Mouse (Mus musculus) heart, embryonic 11.5 days (tissue): ENCODE results near the gene Nabp1. TPM values are rescaled to one million over a fixed set of nuclear protein-coding genes. Genes with fewer than 3 reads are reported as not detected.

Experiments
- ATAC-seq: fragments of 200-750 bp; cut with Nextera tagmentation; replicated peaks from 2 replicates; pipeline ENCODE4 v1.8.0; 2017; ENCODE audit warnings: moderate library complexity; ENCODE audit not compliant: insufficient number of reproducible peaks, low FRiP score, low TSS enrichment
- H3K27ac ChIP-seq: fragments of 300-500 bp; sonication (generic); 2 replicates; pipeline ENCODE4 v1.5.1; 2014; ENCODE audit warnings: mild to moderate bottlenecking, low read depth, low read length
- H3K27me3 ChIP-seq: fragments of 300-500 bp; sonication (generic); 2 replicates; pipeline ENCODE4 v1.6.1; 2014; ENCODE audit warnings: mild to moderate bottlenecking, low read length, mixed read lengths; ENCODE audit not compliant: control insufficient read depth, insufficient read depth
- H3K36me3 ChIP-seq: fragments of 300-500 bp; sonication (generic); 2 replicates; pipeline ENCODE4 v1.6.1; 2014; ENCODE audit warnings: mild to moderate bottlenecking, low read length, moderate library complexity, mixed read lengths; ENCODE audit not compliant: control insufficient read depth, insufficient read depth
- H3K4me1 ChIP-seq: fragments of 300-500 bp; sonication (generic); 2 replicates; pipeline ENCODE4 v1.6.1; 2014; ENCODE audit warnings: low read length; ENCODE audit not compliant: control insufficient read depth, insufficient read depth
- H3K4me2 ChIP-seq: fragments of 300-500 bp; sonication (generic); 2 replicates; pipeline ENCODE4 v1.6.1; 2014; ENCODE audit warnings: mild to moderate bottlenecking, moderate library complexity
- H3K4me3 ChIP-seq: fragments of 300-500 bp; sonication (generic); 2 replicates; pipeline ENCODE4 v1.5.1; 2014; ENCODE audit warnings: low read depth, low read length
- H3K9ac ChIP-seq: fragments of 300-500 bp; sonication (generic); 2 replicates; pipeline ENCODE4 v1.6.1; 2014; ENCODE audit warnings: mild to moderate bottlenecking, low read depth, low read length, moderate library complexity
- H3K9me3 ChIP-seq: fragments of 300-500 bp; sonication (generic); replicated peaks from 2 replicates; pipeline ENCODE4 v1.6.1; 2016; ENCODE audit warnings: low read length; ENCODE audit not compliant: control insufficient read depth
- WGBS: fragments of 180-500 bp; shearing (Covaris S2); extraction: QIAGEN DNeasy Blood & Tissue Kit; methylation state at CpG from one replicate; pipeline ENCODE4 v1.1.7; 2014; ENCODE audit not compliant: insufficient replicate concordance; 5-methylcytosine and 5-hydroxymethylcytosine counted together
- polyA plus RNA-seq: library from polyadenylated mRNA; unstranded; fragments of >200 nt; fragmentation: Nextera tagmentation; extraction: Ambion mirVana; gene quantifications from 2 replicates; pipeline ENCODE4 v1.2.1, GENCODE M21; 2014

Gene Nabp1
- polyA plus RNA-seq, 1 experiment from 2014 or later = 14.0 TPM

DNA sequence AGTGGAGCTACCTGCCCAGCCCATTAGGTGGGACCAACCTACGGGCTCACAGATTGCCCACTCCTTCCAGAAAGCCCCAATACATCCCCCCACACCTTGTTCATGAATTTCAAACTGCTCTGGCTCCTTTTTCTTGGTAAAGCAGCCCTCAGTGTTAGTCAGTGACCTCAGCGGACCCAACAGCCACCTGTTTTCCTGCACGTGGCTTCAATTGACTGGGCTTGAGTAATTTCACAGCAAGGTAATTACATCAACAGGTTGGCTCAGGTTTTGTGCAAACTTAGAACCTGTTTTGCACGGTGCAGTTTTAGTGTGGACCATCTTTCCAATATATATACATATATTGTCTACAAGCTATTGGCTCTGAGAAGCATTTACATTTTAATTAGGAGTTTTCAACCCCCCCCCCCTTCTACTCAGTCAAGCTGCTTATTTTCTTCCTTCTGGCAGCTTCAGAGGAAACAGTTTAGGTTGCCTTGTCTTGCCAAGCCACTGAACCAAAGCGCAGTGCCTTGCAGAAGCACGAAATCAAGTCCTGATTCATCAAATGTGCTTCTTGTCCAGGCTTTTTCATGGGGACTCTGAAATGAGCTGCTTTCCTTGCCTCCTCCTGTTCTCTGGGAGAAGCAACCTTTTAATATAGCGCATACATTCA lies 35.0 kb upstream of the Nabp1 start:
- Histone ChIP-seq H3K4me3 (no peak overlapping the region), H3K27me3 (no peaks in the 10 kb centered on the region), H3K9me3 (no peaks in the 10 kb centered on the region), H3K4me1 (peaks cover 16% of the 10 kb centered on the region), H3K4me2 (no peak overlapping the region), H3K36me3 (no peaks in the 10 kb centered on the region), H3K9ac (no peak overlapping the region), H3K27ac (no peak overlapping the region)
- WGBS = 79% methylated on average over 7 of the region's 7 CpGs
- no peak for ATAC-seq

DNA sequence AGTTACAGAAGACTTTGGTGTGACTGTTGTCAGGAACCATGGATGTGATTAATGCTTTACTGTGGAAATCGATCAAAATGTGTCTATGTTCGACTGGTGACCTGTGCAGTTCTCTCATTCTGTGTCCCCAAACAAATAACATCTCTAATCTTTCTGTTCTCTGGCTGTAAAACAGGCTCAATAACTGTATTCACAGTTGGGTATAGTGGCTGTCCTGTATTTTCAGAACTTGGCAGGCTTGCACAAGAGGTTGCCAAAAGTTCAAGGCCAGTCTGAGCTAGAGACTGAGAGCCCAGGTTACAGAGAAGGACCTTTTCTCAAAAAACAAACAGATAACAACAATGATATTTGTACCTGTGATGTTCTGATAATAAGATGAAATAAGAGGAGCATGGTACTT lies 34.1 kb upstream of the Nabp1 start:
- Histone ChIP-seq H3K27me3 (no peaks in the 10 kb centered on the region), H3K9me3 (no peaks in the 10 kb centered on the region), H3K9ac (no peak overlapping the region), H3K4me3 (no peak overlapping the region), H3K27ac (no peak overlapping the region), H3K36me3 (no peaks in the 10 kb centered on the region), H3K4me1 (peaks cover 16% of the 10 kb centered on the region), H3K4me2 (no peak overlapping the region)
- ATAC-seq = no peak
- WGBS = 92% methylated on average over 2 of the region's 2 CpGs

DNA sequence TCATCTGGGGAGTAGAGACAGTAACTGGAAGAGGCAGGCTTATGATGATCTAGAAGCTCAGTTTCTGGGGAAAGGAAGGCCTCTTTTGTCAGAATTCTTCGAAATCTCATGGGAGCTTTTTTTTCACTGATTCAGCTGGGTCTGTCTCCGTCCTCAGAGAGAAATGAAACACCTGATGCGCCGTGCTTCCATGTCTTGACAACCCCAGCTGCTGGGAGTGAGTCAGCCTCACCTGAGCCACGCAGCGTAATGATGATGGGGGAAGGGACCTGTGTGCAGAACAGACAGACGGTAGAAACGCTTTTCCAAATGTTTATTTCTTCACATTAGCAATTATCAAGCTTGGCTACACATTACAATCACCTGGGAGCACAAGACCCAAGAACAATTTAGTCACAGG lies 31.6 kb upstream of the Nabp1 start:
- Histone ChIP-seq H3K4me3 (no peak overlapping the region), H3K27me3 (no peaks in the 10 kb centered on the region), H3K9ac (no peak overlapping the region), H3K9me3 (no peaks in the 10 kb centered on the region), H3K4me2 (no peak overlapping the region), H3K27ac (peak overlapping the region; percentile 62; the same call in 1 of the 2 replicates), H3K4me1 (peaks cover 8% of the 10 kb centered on the region; the same call in 1 of the 2 replicates), H3K36me3 (no peaks in the 10 kb centered on the region)
- no peak for ATAC-seq
- WGBS = 64% methylated on average over 8 of the region's 8 CpGs

DNA sequence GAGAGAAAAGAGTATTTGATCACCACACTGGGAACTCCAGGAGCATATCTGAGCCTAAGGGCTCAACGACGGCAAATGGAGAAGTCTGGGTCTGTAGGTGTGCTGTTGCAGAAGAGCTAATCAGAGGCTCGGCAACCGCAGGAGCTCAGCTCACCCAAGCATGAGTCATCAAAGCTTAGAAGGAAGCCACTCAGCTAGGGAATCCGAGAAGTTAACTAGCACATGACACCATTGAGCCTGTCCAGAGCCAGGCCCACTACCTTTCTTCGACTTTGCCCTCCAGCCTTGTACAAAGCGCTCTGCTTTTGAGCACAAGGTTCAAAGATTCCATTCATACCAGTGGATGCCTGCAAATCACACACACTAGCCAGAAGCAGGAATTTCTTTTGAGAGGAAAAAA lies 30.9 kb upstream of the Nabp1 start:
- Histone ChIP-seq H3K4me3 (no peak overlapping the region), H3K9ac (no peak overlapping the region), H3K4me1 (peaks cover 6% of the 10 kb centered on the region; the same call in 1 of the 2 replicates), H3K36me3 (no peaks in the 10 kb centered on the region), H3K9me3 (no peaks in the 10 kb centered on the region), H3K27me3 (no peaks in the 10 kb centered on the region), H3K27ac (peak overlapping the region; percentile 62), H3K4me2 (peak overlapping the region; percentile 32)
- peak; percentile 85 for ATAC-seq
- WGBS = 4% methylated on average over 7 of the region's 7 CpGs

DNA sequence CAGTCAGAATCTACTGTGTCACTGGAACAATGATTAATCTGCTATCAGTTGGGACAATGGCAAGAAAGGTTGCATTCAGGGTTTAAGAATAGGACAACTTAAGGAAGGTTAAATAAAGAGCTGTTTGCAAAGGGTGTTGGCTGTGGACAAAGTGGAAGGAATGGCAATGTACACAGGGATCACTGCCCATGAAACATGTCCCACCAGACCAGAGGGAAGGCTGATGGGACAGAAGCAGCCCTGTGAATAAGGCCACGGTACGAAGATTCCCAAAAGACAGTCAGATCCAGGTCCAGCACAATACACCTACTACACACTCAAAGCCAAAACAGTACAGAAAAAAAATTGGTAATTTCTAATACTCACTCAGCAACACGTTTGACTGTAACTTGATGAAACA lies 30.3 kb upstream of the Nabp1 start:
- H3K9ac ChIP-seq = no peak overlapping the region
- peak overlapping the region; percentile 62; the same call in 1 of the 2 replicates for H3K27ac ChIP-seq

DNA sequence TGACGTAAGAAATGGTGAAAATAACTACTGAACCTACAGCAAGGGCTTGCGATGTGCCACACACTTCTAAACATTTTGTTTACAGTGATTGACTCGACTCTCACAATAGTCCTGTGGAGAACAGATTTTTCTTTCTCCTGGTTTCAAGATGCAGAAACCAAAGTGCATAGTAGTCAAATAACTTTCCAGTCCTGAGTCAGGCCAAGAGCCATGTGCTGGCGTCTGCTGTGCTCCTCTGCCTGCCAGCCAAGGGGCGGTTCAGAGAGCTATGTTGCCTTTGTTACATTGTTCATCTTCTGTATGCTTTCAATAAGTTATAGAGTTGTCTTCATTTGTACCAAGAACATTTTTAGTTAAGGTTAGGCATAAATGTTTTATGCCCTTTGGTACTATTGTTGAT lies 29.2 kb upstream of the Nabp1 start:
- Histone ChIP-seq H3K4me1 (peaks cover 6% of the 10 kb centered on the region; the same call in 1 of the 2 replicates), H3K27me3 (no peaks in the 10 kb centered on the region), H3K36me3 (no peaks in the 10 kb centered on the region), H3K9ac (no peak overlapping the region), H3K4me3 (no peak overlapping the region), H3K27ac (no peak overlapping the region), H3K9me3 (no peaks in the 10 kb centered on the region), H3K4me2 (no peak overlapping the region)
- WGBS = 72% methylated on average over 5 of the region's 5 CpGs
- ATAC-seq = no peak

More for the DNA sequence above, 30.3 kb upstream of the Nabp1 start:
- H3K27me3 ChIP-seq = no peaks in the 10 kb centered on the region
- no peak for ATAC-seq
- no peak overlapping the region for H3K4me3 ChIP-seq
- peaks cover 6% of the 10 kb centered on the region; the same call in 1 of the 2 replicates for H3K4me1 ChIP-seq
- no peak overlapping the region for H3K4me2 ChIP-seq
- WGBS = 69% methylated on average over 3 of the region's 3 CpGs
- H3K36me3 ChIP-seq = no peaks in the 10 kb centered on the region
- no peaks in the 10 kb centered on the region for H3K9me3 ChIP-seq

DNA sequence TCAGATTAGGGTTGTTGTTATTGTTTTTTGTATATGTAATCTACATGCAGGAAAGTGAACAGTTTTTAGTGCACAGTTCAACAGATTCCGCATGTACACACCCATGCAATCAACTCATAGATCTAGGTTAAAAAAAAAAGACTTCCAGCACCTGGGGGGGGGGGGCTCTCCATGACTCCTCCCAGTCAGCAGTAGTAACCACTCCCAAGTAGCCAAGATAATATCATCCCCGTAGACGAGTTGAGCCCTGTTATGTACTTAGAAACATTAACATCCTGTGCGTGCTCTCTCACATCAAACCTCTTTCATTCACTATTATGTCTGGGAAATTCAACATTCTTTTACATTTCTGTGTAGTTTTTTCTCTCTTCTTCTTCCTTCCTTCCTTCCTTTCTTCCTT lies 28.0 kb upstream of the Nabp1 start:
- no peaks in the 10 kb centered on the region for H3K27me3 ChIP-seq
- H3K4me1 ChIP-seq = peaks cover 6% of the 10 kb centered on the region; the same call in 1 of the 2 replicates
- ATAC-seq = no peak
- no peak overlapping the region for H3K4me2 ChIP-seq
- H3K4me3 ChIP-seq = no peak overlapping the region
- H3K9me3 ChIP-seq = no peaks in the 10 kb centered on the region
- 69% methylated on average over 4 of the region's 4 CpGs for WGBS
- no peak overlapping the region for H3K9ac ChIP-seq
- H3K27ac ChIP-seq = no peak overlapping the region
- no peaks in the 10 kb centered on the region for H3K36me3 ChIP-seq

DNA sequence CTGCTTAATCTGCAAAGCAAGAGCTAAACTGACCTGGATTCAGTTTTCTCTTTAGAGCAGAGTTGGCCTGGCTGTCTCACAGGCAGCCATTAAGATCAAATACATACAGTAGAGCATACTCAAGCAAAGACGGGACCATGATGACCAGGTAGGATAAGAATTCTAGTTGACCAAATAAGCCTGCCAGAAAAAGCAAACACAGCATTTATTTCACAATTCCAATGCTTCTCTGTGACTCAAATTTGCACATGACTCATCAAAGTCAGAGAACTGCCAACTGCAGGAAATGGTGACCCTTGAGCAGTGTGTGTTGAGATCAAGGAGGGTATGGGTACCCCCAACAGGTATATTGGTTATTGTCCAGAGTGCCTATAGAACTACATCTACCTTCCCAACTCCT lies 27.4 kb upstream of the Nabp1 start:
- Histone ChIP-seq H3K36me3 (no peaks in the 10 kb centered on the region), H3K4me1 (peaks cover 6% of the 10 kb centered on the region; the same call in 1 of the 2 replicates), H3K27me3 (no peaks in the 10 kb centered on the region), H3K9ac (no peak overlapping the region), H3K4me3 (no peak overlapping the region), H3K27ac (no peak overlapping the region), H3K9me3 (no peaks in the 10 kb centered on the region), H3K4me2 (no peak overlapping the region)
- ATAC-seq = no peak
- 88% methylated on average over 1 of the region's 1 CpGs for WGBS

DNA sequence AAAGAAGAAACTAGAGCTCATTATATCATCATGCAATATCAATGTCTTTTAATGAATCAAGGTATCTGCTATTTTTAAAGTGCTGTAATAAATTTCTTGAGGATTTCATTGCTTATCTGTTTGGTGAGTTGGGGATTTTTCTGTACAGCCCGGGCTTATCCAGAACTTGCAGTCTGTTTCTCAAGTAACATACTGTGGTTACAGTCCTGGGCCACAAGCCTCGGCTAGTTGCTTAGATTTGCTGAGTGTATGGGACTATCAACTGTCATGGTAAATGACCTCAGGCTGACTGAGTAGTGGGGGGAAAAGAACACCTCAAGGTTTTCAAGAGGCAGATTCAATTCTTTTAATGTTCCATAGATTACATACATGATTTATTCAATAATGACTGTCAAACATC lies 24.8 kb upstream of the Nabp1 start:
- 64% methylated on average over 2 of the region's 2 CpGs for WGBS
- Histone ChIP-seq H3K36me3 (no peaks in the 10 kb centered on the region), H3K9ac (no peak overlapping the region), H3K4me1 (no peaks in the 10 kb centered on the region), H3K27ac (no peak overlapping the region), H3K4me2 (no peak overlapping the region), H3K9me3 (no peaks in the 10 kb centered on the region), H3K27me3 (no peaks in the 10 kb centered on the region), H3K4me3 (no peak overlapping the region)
- ATAC-seq = no peak
